Mouse (Mus musculus): ENCODE data around the gene D17H6S53E. TPM values are rescaled to one million over a fixed set of nuclear protein-coding genes. Genes with fewer than 3 reads are reported as not detected.

D17H6S53E gene
- polyA plus RNA-seq, 1 experiment from 2014 or later, result 29.3 TPM

GRCm38 (mm10) chr17:35100196-35100765, 25.9 kb upstream of the D17H6S53E start:
- ChIA-PET CTCF (no interaction called here), POLR2A (no interaction called here)
- no peak for TF ChIP-seq CTCF (IDR thresholded peaks at IDR 0.05)
- in situ Hi-C loops (cut with MboI; ENCODE audit: low pct_unique_long_range_greater_than_20kb), result no loop called here
- no peaks in the 10 kb centered on the region for H3K27me3 ChIP-seq
- ATAC-seq (no peak), DNase-seq (ENCODE audit: low read depth, low spot score) (no peak)

- DNase-seq (ENCODE audit: low read depth, low spot score), result no peak
- in situ Hi-C loops (cut with MboI; ENCODE audit: low pct_unique_long_range_greater_than_20kb), result no loop called here
- ChIA-PET POLR2A (interaction anchor here (0.8 kb wide), 1 partner anchor 99 kb away, joined by 3 read pairs; no protein-coding TSS in a partner anchor), CTCF (no interaction called here)
- H3K27me3 ChIP-seq, result no peaks in the 10 kb centered on the region
- ATAC-seq, result no peak
- no peak for TF ChIP-seq CTCF (IDR thresholded peaks at IDR 0.05)
Measured at GRCm38 (mm10) chr17:35101161-35101560, 25.0 kb upstream of the D17H6S53E start.

- TF ChIP-seq CTCF (IDR thresholded peaks at IDR 0.05), result no peak
- POLR2A ChIA-PET, result interaction anchor here (0.8 kb wide), 1 partner anchor 151 kb away, joined by 3 read pairs; no protein-coding TSS in a partner anchor
- ATAC-seq (no peak), DNase-seq (ENCODE audit: low read depth, low spot score) (no peak)
- in situ Hi-C loops (cut with MboI; ENCODE audit: low pct_unique_long_range_greater_than_20kb), result no loop called here
- CTCF ChIA-PET, result no interaction called here
- no peaks in the 10 kb centered on the region for H3K27me3 ChIP-seq
Measured at GRCm38 (mm10) chr17:35102299-35102698, 23.9 kb upstream of the D17H6S53E start.

- TF ChIP-seq CTCF (IDR thresholded peaks at IDR 0.05), result no peak
- CTCF ChIA-PET, result no interaction called here
- in situ Hi-C loops (cut with MboI; ENCODE audit: low pct_unique_long_range_greater_than_20kb), result no loop called here
- POLR2A ChIA-PET, result interaction anchor here (0.6 kb wide), 1 partner anchor 9 kb away, joined by 4 read pairs; no protein-coding TSS in a partner anchor
- no peaks in the 10 kb centered on the region for H3K27me3 ChIP-seq
- DNase-seq (ENCODE audit: low read depth, low spot score), result no peak
- ATAC-seq, result no peak
Measured at GRCm38 (mm10) chr17:35103221-35103690, 22.9 kb upstream of the D17H6S53E start.

GRCm38 (mm10) chr17:35104079-35104478, 22.1 kb upstream of the D17H6S53E start:
- no peak for ATAC-seq
- H3K27me3 ChIP-seq, result no peaks in the 10 kb centered on the region
- TF ChIP-seq CTCF (IDR thresholded peaks at IDR 0.05), result no peak
- in situ Hi-C loops (cut with MboI; ENCODE audit: low pct_unique_long_range_greater_than_20kb), result no loop called here
- DNase-seq (ENCODE audit: low read depth, low spot score), result no peak
- POLR2A ChIA-PET, result interaction anchor here (1.0 kb wide), 1 partner anchor 14 kb away, joined by 4 read pairs; no protein-coding TSS in a partner anchor
- CTCF ChIA-PET, result interaction anchor here (0.9 to 1.5 kb wide), 2 partner anchors 97 to 156 kb away, joined by 3 read pairs; no protein-coding TSS in a partner anchor

- POLR2A ChIA-PET, result interaction anchor here (1.0 kb wide), 1 partner anchor 13 kb away, joined by 4 read pairs; no protein-coding TSS in a partner anchor
- CTCF ChIA-PET, result interaction anchor here (0.9 to 1.8 kb wide), 3 partner anchors 9 to 157 kb away, joined by 3 to 4 read pairs (median 3); no protein-coding TSS in a partner anchor
- ATAC-seq, result no peak
Measured at GRCm38 (mm10) chr17:35104754-35105153, 21.4 kb upstream of the D17H6S53E start.

GRCm38 (mm10) chr17:35105740-35106389, 20.3 kb upstream of the D17H6S53E start:
- ChIA-PET POLR2A (interaction anchor here (0.9 kb wide), 1 partner anchor 47 kb away, joined by 4 read pairs; the partner anchor contains the start of gene Ddah2), CTCF (interaction anchor here (0.9 to 2.0 kb wide), 6 partner anchors 10 to 88 kb away, joined by 3 to 4 read pairs (median 4); no protein-coding TSS in a partner anchor)
- in situ Hi-C loops (cut with MboI; ENCODE audit: low pct_unique_long_range_greater_than_20kb), result no loop called here
- TF ChIP-seq CTCF (IDR thresholded peaks at IDR 0.05), result no peak
- ATAC-seq (no peak), DNase-seq (ENCODE audit: low read depth, low spot score) (no peak)
- H3K27me3 ChIP-seq, result no peaks in the 10 kb centered on the region

More at GRCm38 (mm10) chr17:35104754-35105153, 21.4 kb upstream of the D17H6S53E start:
- in situ Hi-C loops (cut with MboI; ENCODE audit: low pct_unique_long_range_greater_than_20kb), result no loop called here
- DNase-seq (ENCODE audit: low read depth, low spot score), result no peak
- TF ChIP-seq CTCF (IDR thresholded peaks at IDR 0.05), result no peak
- no peaks in the 10 kb centered on the region for H3K27me3 ChIP-seq

GRCm38 (mm10) chr17:35106522-35106921, 19.7 kb upstream of the D17H6S53E start:
- ATAC-seq (no peak), DNase-seq (ENCODE audit: low read depth, low spot score) (no peak)
- in situ Hi-C loops (cut with MboI; ENCODE audit: low pct_unique_long_range_greater_than_20kb), result no loop called here
- H3K27me3 ChIP-seq, result no peaks in the 10 kb centered on the region
- ChIA-PET CTCF (interaction anchor here (0.9 to 2.0 kb wide), 6 partner anchors 18 to 88 kb away, joined by 3 to 4 read pairs (median 3); no protein-coding TSS in a partner anchor), POLR2A (interaction anchor here (0.6 to 0.9 kb wide), 2 partner anchors 48 to 81 kb away, joined by 4 to 6 read pairs; partner anchors contain the start of gene Ddah2)
- no peak for TF ChIP-seq CTCF (IDR thresholded peaks at IDR 0.05)

- ChIA-PET POLR2A (no interaction called here), CTCF (interaction anchor here (1.4 kb wide), 1 partner anchor 88 kb away, joined by 3 read pairs; no protein-coding TSS in a partner anchor)
- no peaks in the 10 kb centered on the region for H3K27me3 ChIP-seq
- DNase-seq (ENCODE audit: low read depth, low spot score) (no peak), ATAC-seq (no peak)
- TF ChIP-seq CTCF (IDR thresholded peaks at IDR 0.05), result no peak
- in situ Hi-C loops (cut with MboI; ENCODE audit: low pct_unique_long_range_greater_than_20kb), result no loop called here
Measured at GRCm38 (mm10) chr17:35108097-35108496, 18.1 kb upstream of the D17H6S53E start, which contains the start of gene Ly6g5c. Gene Ly6g5c (plus strand): TSS chr17:35108279.

GRCm38 (mm10) chr17:35111774-35112173, 14.4 kb upstream of the D17H6S53E start:
- ChIA-PET CTCF (no interaction called here), POLR2A (interaction anchor here (1.4 kb wide), 1 partner anchor 9 kb away, joined by 3 read pairs; the partner anchor contains the start of gene Gpank1)
- in situ Hi-C loops (cut with MboI; ENCODE audit: low pct_unique_long_range_greater_than_20kb), result loop anchor here (5.0 kb wide), 1 partner anchor 89 kb away; no protein-coding TSS in a partner anchor

More at GRCm38 (mm10) chr17:35111774-35112173, 14.4 kb upstream of the D17H6S53E start:
- no peaks in the 10 kb centered on the region for H3K27me3 ChIP-seq
- no peak for DNase-seq (ENCODE audit: low read depth, low spot score)
- no peak for ATAC-seq
- TF ChIP-seq CTCF (IDR thresholded peaks at IDR 0.05), result no peak
